Comparison of ENCODE assay signal across 24 mouse cellular contexts in the genomic region with DNA sequence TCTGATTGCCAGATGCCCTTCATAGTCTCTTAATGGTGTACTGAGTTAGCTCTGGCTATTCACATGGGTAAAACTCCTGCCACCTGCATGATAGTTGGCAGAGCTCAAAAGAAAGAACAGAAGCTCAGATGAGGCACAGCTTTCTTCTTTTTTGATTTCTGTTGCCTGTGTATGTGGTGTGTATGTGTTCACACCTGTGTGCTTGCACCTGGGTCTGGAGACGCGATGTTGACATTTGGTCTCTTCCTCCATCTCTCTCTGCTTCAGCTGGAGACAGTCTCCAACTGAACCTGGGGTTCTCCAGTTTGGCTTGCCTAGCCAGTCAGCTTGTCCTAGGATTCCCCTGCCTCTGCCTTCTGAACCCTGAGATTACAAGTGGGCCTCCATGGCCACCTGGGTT.
"Had no signal": no experiment of that assay in that cellular context is flagged by ENCODE, and none has a peak within 500 bp of the region (broad histone marks: within the 10 kb centered on the region; RNA-seq: fewer than 3 reads in every experiment).

No protein-coding gene starts in this region.

- H3K9ac ChIP-seq: heart, embryonic 12.5 days; hindbrain, embryonic 12.5 days; hindbrain, embryonic 14.5 days; intestine, embryonic 15.5 days; limb, embryonic 12.5 days had no signal

- ATAC-seq: hindbrain, embryonic 16.5 days; inflammation-experienced regulatory T-cells, adult 6 months; intestine, embryonic 15.5 days; intestine, postnatal 0 days had no signal

- H3K36me3 ChIP-seq: heart, embryonic 10.5 days; heart, embryonic 12.5 days; hindbrain, embryonic 10.5 days; hindbrain, embryonic 12.5 days; intestine, embryonic 15.5 days; limb, embryonic 10.5 days; limb, embryonic 12.5 days had no signal

- H3K4me3 ChIP-seq: gastrocnemius, adult 2 months; heart, embryonic 10.5 days; heart, embryonic 12.5 days; hindbrain, embryonic 10.5 days; hindbrain, embryonic 12.5 days; intestine, embryonic 15.5 days; layer of hippocampus, adult 2 months; left cerebral cortex, adult 2 months; limb, embryonic 10.5 days; limb, embryonic 12.5 days had no signal

- DNase-seq: gastrocnemius, adult 2 months; gastrocnemius, postnatal 10 days; gastrocnemius, postnatal 25 days; heart, adult 18-20 months; heart, postnatal 10 days; heart, postnatal 4 days; kidney, adult 18-20 months; kidney, adult 8-10 months; kidney, postnatal 10 days; kidney, postnatal 25 days; kidney, postnatal 4 days had no signal

- H3K27ac ChIP-seq: gastrocnemius, adult 2 months; hindbrain, embryonic 10.5 days; hindbrain, embryonic 12.5 days; hindbrain, embryonic 14.5 days; intestine, embryonic 15.5 days; layer of hippocampus, adult 2 months; left cerebral cortex, adult 2 months; limb, embryonic 10.5 days; limb, embryonic 12.5 days had no signal

- H3K9me3 ChIP-seq: heart, embryonic 10.5 days; hindbrain, embryonic 10.5 days; hindbrain, embryonic 12.5 days; intestine, embryonic 15.5 days; limb, embryonic 10.5 days; limb, embryonic 12.5 days had no signal

- H3K27me3 ChIP-seq: heart, embryonic 12.5 days; intestine, embryonic 15.5 days; limb, embryonic 12.5 days had no signal

- H3K4me2 ChIP-seq: heart, embryonic 12.5 days; hindbrain, embryonic 12.5 days; hindbrain, embryonic 14.5 days; intestine, embryonic 15.5 days; limb, embryonic 12.5 days had no signal
